Mouse (Mus musculus): ENCODE results near the gene S100a9. TPM values are rescaled to one million over a fixed set of nuclear protein-coding genes. Genes with fewer than 3 reads are reported as not detected.

Gene S100a9
- 18.9 TPM for total RNA-seq (2023)

DNA sequence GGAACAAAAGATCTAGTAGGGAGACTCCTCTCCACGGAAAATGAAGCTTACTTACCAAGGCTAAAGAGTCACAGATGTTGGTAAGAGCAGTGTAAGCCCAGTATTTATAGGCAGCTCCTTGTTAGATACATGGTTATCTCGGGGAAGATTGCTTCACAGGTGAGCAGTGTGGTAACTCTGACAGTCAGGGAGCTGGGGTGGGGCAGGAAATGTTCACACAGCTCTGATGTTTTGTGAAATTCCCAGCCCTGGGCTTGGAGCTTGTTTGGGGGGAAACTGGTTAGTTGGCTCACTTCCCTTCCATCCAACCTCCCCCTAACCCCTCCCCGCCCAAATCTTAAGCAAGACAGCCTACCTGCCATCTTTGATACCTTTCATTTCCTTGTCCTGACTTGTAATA is at the start of gene S100a9:
TSS of gene S100a9 (minus strand) at position 109 of the 400 bp plus-strand sequence.

DNA sequence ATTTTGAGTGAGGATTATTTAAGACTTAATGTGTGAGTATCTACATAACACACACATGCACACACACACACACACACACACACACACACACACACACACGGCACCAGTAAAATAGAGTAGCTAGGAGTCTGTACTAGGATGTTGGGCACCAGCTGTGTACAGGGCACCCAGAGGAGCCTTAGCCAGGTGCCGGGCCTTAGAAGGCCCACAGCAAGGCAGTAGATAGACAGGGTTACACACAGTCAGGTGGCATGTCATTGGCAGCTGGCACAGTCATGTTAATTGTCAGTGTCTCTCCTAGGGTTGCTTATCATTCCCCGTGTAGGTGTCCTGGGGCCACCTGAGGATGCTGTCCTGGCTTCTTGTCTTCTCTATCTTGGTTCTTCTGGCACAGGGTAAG is 31.1 kb upstream of the S100a9 start, which contains the start of gene Pglyrp4:
TSS of gene Pglyrp4 (plus strand) at position 301 of the 400 bp plus-strand sequence.

DNA sequence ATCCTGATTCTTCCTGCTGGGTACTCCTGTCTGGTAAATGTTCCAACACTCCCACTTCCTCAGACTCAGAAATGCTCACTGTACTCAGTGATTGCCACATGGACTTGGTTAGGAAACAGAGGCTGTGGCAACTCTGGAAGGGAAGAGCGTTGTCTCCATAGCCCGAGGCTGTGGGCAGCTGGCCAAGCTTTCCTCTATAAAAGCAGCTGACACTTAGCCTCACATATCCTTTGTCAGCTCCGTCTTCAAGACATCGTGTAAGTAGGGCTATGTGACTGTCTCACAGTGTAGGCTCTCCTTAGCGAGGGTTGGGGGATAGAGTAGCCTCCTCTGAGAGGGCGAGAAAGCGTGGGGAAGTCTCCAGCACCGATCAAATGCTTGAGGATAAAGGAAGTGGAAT is 26.7 kb downstream of the S100a9 start, which contains the start of gene S100a8:
TSS of gene S100a8 (plus strand) at position 133 of the 400 bp plus-strand sequence.

DNA sequence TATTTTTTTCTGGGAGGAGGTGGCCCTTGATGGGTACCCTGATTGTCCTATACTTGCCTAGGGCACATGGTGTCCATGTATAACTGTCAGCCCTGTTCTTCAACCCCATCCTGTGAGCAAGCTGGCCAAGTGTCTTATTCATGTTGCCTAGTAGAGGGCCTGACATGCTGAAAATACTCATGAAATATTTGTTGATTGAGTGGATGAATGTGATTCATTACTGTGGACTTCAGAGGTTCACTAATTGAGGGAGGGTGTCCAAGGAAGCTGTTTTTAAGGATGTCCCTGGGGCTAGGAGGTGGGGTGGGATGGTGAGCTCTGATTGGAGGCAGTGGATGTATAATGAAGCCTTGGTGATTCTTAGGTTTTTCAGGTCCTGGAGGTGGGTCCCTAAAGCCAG is 41.8 kb downstream of the S100a9 start, which contains the start of gene S100a7a:
TSS of gene S100a7a (plus strand) at position 301 of the 400 bp plus-strand sequence.

Other genes with a start within 250 kb of the S100a9 start
- gene Npr1, start 229.9 kb downstream of the S100a9 start, total RNA-seq (2023) = 1.6 TPM
- 84.0 TPM for gene Ilf2, start 219.6 kb downstream of the S100a9 start, total RNA-seq (2023)
- 42.1 TPM for gene Snapin, start 204.7 kb downstream of the S100a9 start, total RNA-seq (2023)
- 211 TPM for gene Chtop, start 186.2 kb downstream of the S100a9 start, total RNA-seq (2023)
- gene S100a1, start 181.3 kb downstream of the S100a9 start, total RNA-seq (2023) = 2.2 TPM
- gene S100a13, start 181.3 kb downstream of the S100a9 start, total RNA-seq (2023) = 37.8 TPM
- gene S100a14, start 168.9 kb downstream of the S100a9 start, total RNA-seq (2023) = 1.2 TPM
- 0.71 TPM for gene S100a16, start 158.5 kb downstream of the S100a9 start, total RNA-seq (2023)
- not detected for gene S100a3, start 135.1 kb downstream of the S100a9 start, total RNA-seq (2023)
- not detected for gene S100a2, start 105.5 kb downstream of the S100a9 start, total RNA-seq (2023)
- not detected for gene Gm42674, start 93.8 kb downstream of the S100a9 start, total RNA-seq (2023)
- gene S100a4, start 92.0 kb downstream of the S100a9 start, total RNA-seq (2023) = 16.8 TPM
- not detected for gene S100a5, start 87.2 kb downstream of the S100a9 start, total RNA-seq (2023)
- gene S100a6, start 82.8 kb downstream of the S100a9 start, total RNA-seq (2023) = 14.4 TPM
- gene S100a7a, start 41.7 kb downstream of the S100a9 start, total RNA-seq (2023) = not detected
- 19.6 TPM for gene S100a8, start 26.7 kb downstream of the S100a9 start, total RNA-seq (2023)
- gene Pglyrp4, start 31.2 kb upstream of the S100a9 start, total RNA-seq (2023) = not detected
- gene Gm5849, start 82.2 kb upstream of the S100a9 start, total RNA-seq (2023) = not detected

Data from CD4-positive naive resting alpha-beta T cell, adult 57 days (primary cell).